Mouse (Mus musculus) cerebellum, postnatal 14 days (tissue): ENCODE data around the gene Itga4.

ENCODE experiments used
- DNase-seq, 2 experiments: peaks; one replicate each; pipeline ENCODE4 v3.0.0; 2021; ENCODE audit warnings: mixed read lengths in 2 of 2

Itga4 gene

GRCm38 (mm10) chr2:79267181-79267580, 12.0 kb downstream of the Itga4 start:
- no peak for DNase-seq

GRCm38 (mm10) chr2:79268863-79269262, 13.6 kb downstream of the Itga4 start:
- DNase-seq, result no peak

GRCm38 (mm10) chr2:79270034-79270535, 14.9 kb downstream of the Itga4 start:
- DNase-seq, result no peak

GRCm38 (mm10) chr2:79271838-79272237, 16.6 kb downstream of the Itga4 start:
- DNase-seq, result no peak

- no peak for DNase-seq
These were observed 23.4 kb downstream of the Itga4 start for GRCm38 (mm10) chr2:79278581-79278980.

- DNase-seq, result no peak
These were observed 29.0 kb downstream of the Itga4 start for GRCm38 (mm10) chr2:79284206-79284605.

GRCm38 (mm10) chr2:79290149-79290548, 34.9 kb downstream of the Itga4 start:
- DNase-seq, result no peak

GRCm38 (mm10) chr2:79291922-79292321, 36.7 kb downstream of the Itga4 start:
- DNase-seq, result no peak

GRCm38 (mm10) chr2:79292431-79292830, 37.2 kb downstream of the Itga4 start:
- no peak for DNase-seq

- DNase-seq, result no peak
These were observed 47.2 kb downstream of the Itga4 start for GRCm38 (mm10) chr2:79302398-79302797.

- no peak for DNase-seq
These were observed 52.3 kb downstream of the Itga4 start for GRCm38 (mm10) chr2:79307549-79307948.

- DNase-seq, result peak; percentile 79 to 85
These were observed 54.4 kb downstream of the Itga4 start for GRCm38 (mm10) chr2:79309454-79310118.

GRCm38 (mm10) chr2:79312499-79312898, 57.3 kb downstream of the Itga4 start:
- DNase-seq, result no peak

- no peak for DNase-seq
These were observed 59.9 kb downstream of the Itga4 start for GRCm38 (mm10) chr2:79315108-79315507.

- DNase-seq, result peak; percentile 27 to 44
These were observed 61.1 kb downstream of the Itga4 start for GRCm38 (mm10) chr2:79316182-79316880.

- peak; percentile 49 to 59 for DNase-seq
These were observed 72.9 kb downstream of the Itga4 start for GRCm38 (mm10) chr2:79328079-79328478.

- DNase-seq, result no peak
These were observed 79.4 kb downstream of the Itga4 start for GRCm38 (mm10) chr2:79334661-79335060.

GRCm38 (mm10) chr2:79336141-79336540, 80.9 kb downstream of the Itga4 start:
- no peak for DNase-seq

- no peak for DNase-seq
These were observed 83.8 kb downstream of the Itga4 start for GRCm38 (mm10) chr2:79339003-79339402.

- DNase-seq, result no peak
These were observed 87.9 kb downstream of the Itga4 start for GRCm38 (mm10) chr2:79343115-79343514.

- DNase-seq, result no peak
These were observed 96.2 kb downstream of the Itga4 start for GRCm38 (mm10) chr2:79351179-79352099.

GRCm38 (mm10) chr2:79352100-79352802, 97.0 kb downstream of the Itga4 start:
- no peak for DNase-seq
